Mouse (Mus musculus) kidney, adult 2 months (tissue): ENCODE results near the gene Lamtor2.

Experiments
- CTCF ChIP-seq: fragments of 200-500 bp; conservative IDR thresholded peaks from 2 replicates; pipeline ENCODE4 v1.5.1; 2011; ENCODE audit warnings: low read depth, mild to moderate bottlenecking, control low read depth, low read length, moderate library complexity, mixed read lengths; ENCODE audit not compliant: insufficient read depth, insufficient read length
- POLR2A ChIP-seq: fragments of 200-500 bp; IDR thresholded peaks from one replicate; pipeline ENCODE4 v1.6.1; 2011; ENCODE audit warnings: low read depth, low read length, control low read depth

- TF ChIP-seq POLR2A (no peak), CTCF (no peak)
These were observed 42.2 kb downstream of the Lamtor2 start for GRCm38 (mm10) chr3:88510421-88511289.
